Mouse (Mus musculus) forebrain, embryonic 10.5 days (tissue): ENCODE measurements around the gene Acaca. TPM values are rescaled to one million over a fixed set of nuclear protein-coding genes. Genes with fewer than 3 reads are reported as not detected.
"Not testable (repeated sequence)": the region's sequence is repeated elsewhere in the genome, so short reads cannot be mapped to it uniquely, and the experiment has no call there.

ENCODE experiments used
- DNase-seq: peaks from one replicate; pipeline ENCODE4 v3.0.0-alpha.2; 2017; ENCODE audit warnings: low spot score; ENCODE audit errors: extremely low spot score
- H3K27ac ChIP-seq: fragments of 300-500 bp; sonication (generic); 2 replicates; pipeline ENCODE4 v1.5.1; 2016; ENCODE audit warnings: mild to moderate bottlenecking
- H3K27me3 ChIP-seq: fragments of 300-500 bp; sonication (generic); 2 replicates; pipeline ENCODE4 v1.6.1; 2016; ENCODE audit warnings: mild to moderate bottlenecking; ENCODE audit not compliant: poor library complexity, severe bottlenecking
- H3K36me3 ChIP-seq: fragments of 300-500 bp; sonication (generic); replicated peaks from 2 replicates; pipeline ENCODE4 v1.6.1; 2016; ENCODE audit warnings: mild to moderate bottlenecking, moderate library complexity
- H3K4me1 ChIP-seq: fragments of 300-500 bp; sonication (generic); 2 replicates; pipeline ENCODE4 v1.6.1; 2016
- H3K4me3 ChIP-seq: fragments of 300-500 bp; sonication (generic); 2 replicates; pipeline ENCODE4 v1.5.1; 2016; ENCODE audit warnings: mild to moderate bottlenecking, moderate library complexity
- H3K9me3 ChIP-seq: fragments of 300-500 bp; sonication (generic); 2 replicates; pipeline ENCODE4 v1.6.1; 2016; ENCODE audit warnings: mild to moderate bottlenecking, moderate library complexity
- WGBS: fragments of 180-500 bp; shearing (Covaris S2); methylation state at CpG from one replicate; pipeline ENCODE4 v1.1.7; 2016; 5-methylcytosine and 5-hydroxymethylcytosine counted together
- polyA plus RNA-seq: library from polyadenylated mRNA; unstranded; fragments of >200 nt; fragmentation: Nextera tagmentation; extraction: Ambion mirVana; gene quantifications from 2 replicates; pipeline ENCODE4 v1.2.1, GENCODE M21; 2016

Acaca gene
- polyA plus RNA-seq, 1 experiment from 2014 or later = 26.8 TPM

- 52% methylated on average over 6 of the region's 6 CpGs for WGBS
- DNase-seq = no peak
- Histone ChIP-seq H3K4me1 (peaks cover 22% of the 10 kb centered on the region), H3K4me3 (no peak overlapping the region), H3K9me3 (no peaks in the 10 kb centered on the region), H3K27ac (peak overlapping the region; percentile 75), H3K27me3 (no peaks in the 10 kb centered on the region), H3K36me3 (peaks cover 28% of the 10 kb centered on the region)
Measured at GRCm38 (mm10) chr11:84362633-84363243, 233.3 kb downstream of the Acaca start.

GRCm38 (mm10) chr11:84365313-84365712, 235.8 kb downstream of the Acaca start:
- no peak overlapping the region for H3K4me3 ChIP-seq
- H3K27me3 ChIP-seq = no peaks in the 10 kb centered on the region
- 70% methylated on average over 1 of the region's 1 CpGs for WGBS
- peaks cover 34% of the 10 kb centered on the region for H3K4me1 ChIP-seq
- H3K27ac ChIP-seq = no peak overlapping the region
- no peaks in the 10 kb centered on the region for H3K9me3 ChIP-seq
- no peak for DNase-seq
- H3K36me3 ChIP-seq = peaks cover 28% of the 10 kb centered on the region

GRCm38 (mm10) chr11:84368902-84369301, 239.4 kb downstream of the Acaca start:
- H3K27ac ChIP-seq = no peak overlapping the region
- H3K36me3 ChIP-seq = peaks cover 57% of the 10 kb centered on the region
- H3K4me1 ChIP-seq = peaks cover 15% of the 10 kb centered on the region
- 37% methylated on average over 2 of the region's 2 CpGs for WGBS
- H3K4me3 ChIP-seq = no peak overlapping the region
- DNase-seq = peak; percentile 6
- no peaks in the 10 kb centered on the region for H3K9me3 ChIP-seq
- H3K27me3 ChIP-seq = peaks cover 3% of the 10 kb centered on the region; the same call in 1 of the 2 replicates

GRCm38 (mm10) chr11:84373122-84373521, 243.7 kb downstream of the Acaca start:
- no peaks in the 10 kb centered on the region for H3K9me3 ChIP-seq
- peaks cover 38% of the 10 kb centered on the region for H3K36me3 ChIP-seq

GRCm38 (mm10) chr11:84375951-84376496, 246.6 kb downstream of the Acaca start:
- Histone ChIP-seq H3K36me3 (peaks cover 38% of the 10 kb centered on the region), H3K9me3 (no peaks in the 10 kb centered on the region), H3K4me3 (no peak overlapping the region), H3K4me1 (peaks cover 33% of the 10 kb centered on the region), H3K27ac (peak overlapping the region; percentile 58; the same call in 1 of the 2 replicates), H3K27me3 (peaks cover 10% of the 10 kb centered on the region; the same call in 1 of the 2 replicates)
- DNase-seq = no peak
- 41% methylated on average over 3 of the region's 3 CpGs for WGBS

More at GRCm38 (mm10) chr11:84373122-84373521, 243.7 kb downstream of the Acaca start:
- H3K4me1 ChIP-seq = peaks cover 43% of the 10 kb centered on the region
- 95% methylated on average over 4 of the region's 4 CpGs for WGBS
- no peak overlapping the region for H3K4me3 ChIP-seq
- peaks cover 14% of the 10 kb centered on the region; the same call in 1 of the 2 replicates for H3K27me3 ChIP-seq
- no peak for DNase-seq
- H3K27ac ChIP-seq = no peak overlapping the region

- Histone ChIP-seq H3K4me3 (no peak overlapping the region), H3K9me3 (no peaks in the 10 kb centered on the region), H3K27me3 (peaks cover 10% of the 10 kb centered on the region; the same call in 1 of the 2 replicates), H3K4me1 (peaks cover 40% of the 10 kb centered on the region), H3K36me3 (peaks cover 36% of the 10 kb centered on the region), H3K27ac (peak overlapping the region; percentile 58; the same call in 1 of the 2 replicates)
- DNase-seq = no peak
- 67% methylated on average over 13 of the region's 13 CpGs for WGBS
Measured at GRCm38 (mm10) chr11:84376510-84377365, 247.3 kb downstream of the Acaca start.

GRCm38 (mm10) chr11:84382450-84382849, 253.0 kb downstream of the Acaca start:
- peaks cover 21% of the 10 kb centered on the region for H3K36me3 ChIP-seq
- WGBS = 41% methylated on average over 13 of the region's 13 CpGs
- 0 out of 2 replicates have a peak, but pooled peaks cover 5% of the 10 kb centered on the region for H3K27me3 ChIP-seq
- no peaks in the 10 kb centered on the region for H3K9me3 ChIP-seq
- H3K4me1 ChIP-seq = peaks cover 45% of the 10 kb centered on the region
- H3K4me3 ChIP-seq = no peak overlapping the region
- H3K27ac ChIP-seq = peak overlapping the region; percentile 64
- no peak for DNase-seq

GRCm38 (mm10) chr11:84383891-84384290, 254.4 kb downstream of the Acaca start:
- 0 out of 2 replicates have a peak overlapping the region, but pooled peaks have one; percentile 60 for H3K27ac ChIP-seq
- 59% methylated on average over 6 of the region's 6 CpGs for WGBS

GRCm38 (mm10) chr11:84389332-84389731, 259.9 kb downstream of the Acaca start:
- Histone ChIP-seq H3K36me3 (peaks cover 65% of the 10 kb centered on the region), H3K9me3 (no peaks in the 10 kb centered on the region), H3K4me3 (no peak overlapping the region), H3K27ac (no peak overlapping the region), H3K4me1 (peaks cover 20% of the 10 kb centered on the region), H3K27me3 (no peaks in the 10 kb centered on the region)
- DNase-seq = no peak
- WGBS = 91% methylated on average over 6 of the region's 6 CpGs

More at GRCm38 (mm10) chr11:84383891-84384290, 254.4 kb downstream of the Acaca start:
- no peaks in the 10 kb centered on the region for H3K9me3 ChIP-seq
- H3K36me3 ChIP-seq = peaks cover 28% of the 10 kb centered on the region
- DNase-seq = no peak
- H3K4me3 ChIP-seq = no peak overlapping the region
- H3K4me1 ChIP-seq = peaks cover 54% of the 10 kb centered on the region
- H3K27me3 ChIP-seq = no peaks in the 10 kb centered on the region

GRCm38 (mm10) chr11:84391126-84391525, 261.7 kb downstream of the Acaca start:
- Histone ChIP-seq H3K36me3 (peaks cover 70% of the 10 kb centered on the region), H3K4me1 (peaks cover 25% of the 10 kb centered on the region), H3K9me3 (no peaks in the 10 kb centered on the region), H3K27me3 (no peaks in the 10 kb centered on the region), H3K27ac (no peak overlapping the region), H3K4me3 (no peak overlapping the region)
- WGBS = 89% methylated on average over 8 of the region's 8 CpGs
- no peak for DNase-seq

GRCm38 (mm10) chr11:84392066-84392465, 262.6 kb downstream of the Acaca start:
- not testable (repeated sequence) for H3K27me3 ChIP-seq, DNase-seq, H3K27ac ChIP-seq, H3K9me3 ChIP-seq, H3K4me3 ChIP-seq
- Histone ChIP-seq H3K36me3 (peaks cover 77% of the 10 kb centered on the region), H3K4me1 (peaks cover 34% of the 10 kb centered on the region)
- WGBS = 79% methylated on average over 7 of the region's 7 CpGs

GRCm38 (mm10) chr11:84393571-84393970, 264.1 kb downstream of the Acaca start:
- H3K36me3 ChIP-seq = peaks cover 85% of the 10 kb centered on the region
- H3K4me1 ChIP-seq = peaks cover 33% of the 10 kb centered on the region
- no peak for DNase-seq
- no peak overlapping the region for H3K27ac ChIP-seq
- H3K4me3 ChIP-seq = no peak overlapping the region
- WGBS = 87% methylated on average over 7 of the region's 7 CpGs
- H3K27me3 ChIP-seq = peaks cover 9% of the 10 kb centered on the region; the same call in 1 of the 2 replicates
- no peaks in the 10 kb centered on the region for H3K9me3 ChIP-seq
